Mouse (Mus musculus): Measurements from ENCODE around the gene Usp45. TPM values are rescaled to one million over a fixed set of nuclear protein-coding genes. Genes with fewer than 3 reads are reported as not detected.

Usp45 gene
- polyA plus RNA-seq, 1 experiment from 2014 or later: 24.4 TPM

- ChIA-PET CTCF (no interaction called here), POLR2A (no interaction called here)
- DNase-seq (ENCODE audit: low read depth, low spot score) (no peak), ATAC-seq (no peak)
- in situ Hi-C loops (cut with MboI; ENCODE audit: low pct_unique_long_range_greater_than_20kb): no loop called here
- TF ChIP-seq CTCF (IDR thresholded peaks at IDR 0.05): no peak
- no peaks in the 10 kb centered on the region for H3K27me3 ChIP-seq
Measured at GRCm38 (mm10) chr4:21789836-21790235, 22.9 kb downstream of the Usp45 start.

DNA sequence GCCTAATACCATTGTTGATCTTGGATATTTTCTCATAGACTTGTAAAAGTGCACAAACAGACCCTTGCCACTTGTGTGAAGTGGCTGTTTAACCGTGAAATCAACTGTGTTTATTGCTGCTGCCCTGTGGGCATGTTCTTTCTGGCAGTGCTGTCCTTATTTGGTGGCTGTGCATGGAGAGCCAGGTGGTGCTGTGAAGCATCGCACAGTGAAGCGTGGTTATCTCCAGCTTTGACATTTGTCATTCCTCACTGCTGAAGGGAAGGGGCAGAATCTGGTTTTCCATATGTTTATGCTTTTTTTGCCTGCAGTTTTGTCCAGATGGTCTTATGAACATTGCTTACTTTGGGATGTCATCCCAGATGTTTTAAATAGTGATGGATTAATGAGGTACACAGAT is 26.7 kb downstream of the Usp45 start:
- ChIA-PET POLR2A (no interaction called here), CTCF (no interaction called here)
- TF ChIP-seq CTCF (IDR thresholded peaks at IDR 0.05): no peak
- ATAC-seq (no peak), DNase-seq (ENCODE audit: low read depth, low spot score) (no peak)
- in situ Hi-C loops (cut with MboI; ENCODE audit: low pct_unique_long_range_greater_than_20kb): no loop called here
- no peaks in the 10 kb centered on the region for H3K27me3 ChIP-seq

DNA sequence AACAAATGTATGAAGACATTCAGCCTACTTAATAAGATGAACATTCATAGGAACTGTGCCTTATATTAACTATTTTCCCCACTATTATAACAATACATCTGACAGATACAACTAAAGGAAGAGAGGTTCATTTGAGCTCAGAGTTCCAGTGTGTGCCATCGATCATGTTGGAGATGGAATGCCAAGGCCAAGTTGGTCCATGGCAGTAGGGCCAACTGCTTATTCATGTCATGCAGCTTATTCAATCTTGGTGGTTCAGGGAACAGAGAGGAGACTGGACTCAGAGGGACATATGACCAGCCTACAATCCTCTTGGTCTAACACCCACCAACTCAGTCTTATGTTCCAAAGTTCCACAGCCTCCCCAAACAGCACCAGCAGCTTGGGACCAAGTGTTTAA is 34.1 kb downstream of the Usp45 start:
- ChIA-PET POLR2A (no interaction called here), CTCF (interaction anchor here (1.2 kb wide), 1 partner anchor 14 kb away, joined by 3 read pairs; no protein-coding TSS in a partner anchor)
- no peak for DNase-seq (ENCODE audit: low read depth, low spot score)
- H3K27me3 ChIP-seq: no peaks in the 10 kb centered on the region
- in situ Hi-C loops (cut with MboI; ENCODE audit: low pct_unique_long_range_greater_than_20kb): loop anchor here (25.0 kb wide), 1 partner anchor 364 kb away; no protein-coding TSS in a partner anchor
- no peak for ATAC-seq
- no peak for TF ChIP-seq CTCF (IDR thresholded peaks at IDR 0.05)

DNA sequence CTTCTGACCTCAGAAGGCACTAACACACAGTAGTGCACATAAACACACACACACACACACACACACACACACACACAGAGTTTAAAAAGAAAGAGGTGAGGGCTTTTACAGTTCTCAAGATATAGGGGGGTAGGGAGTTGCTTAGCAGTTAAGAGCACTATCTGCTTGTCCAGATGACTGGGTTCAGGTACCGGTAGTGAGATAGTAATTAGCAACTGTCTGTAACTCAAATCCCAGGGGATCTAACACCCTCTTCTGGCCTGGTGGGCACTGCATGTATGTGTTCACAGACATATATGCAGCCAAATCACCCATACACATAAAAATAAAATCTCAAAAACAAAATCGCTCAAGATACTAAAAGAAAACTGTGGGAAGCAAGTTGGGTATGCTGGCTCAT is 34.7 kb downstream of the Usp45 start:
- ChIA-PET POLR2A (no interaction called here), CTCF (no interaction called here)
- ATAC-seq (no peak), DNase-seq (ENCODE audit: low read depth, low spot score) (no peak)
- no peaks in the 10 kb centered on the region for H3K27me3 ChIP-seq
- no peak for TF ChIP-seq CTCF (IDR thresholded peaks at IDR 0.05)
- in situ Hi-C loops (cut with MboI; ENCODE audit: low pct_unique_long_range_greater_than_20kb): loop anchor here (25.0 kb wide), 1 partner anchor 364 kb away; no protein-coding TSS in a partner anchor

DNA sequence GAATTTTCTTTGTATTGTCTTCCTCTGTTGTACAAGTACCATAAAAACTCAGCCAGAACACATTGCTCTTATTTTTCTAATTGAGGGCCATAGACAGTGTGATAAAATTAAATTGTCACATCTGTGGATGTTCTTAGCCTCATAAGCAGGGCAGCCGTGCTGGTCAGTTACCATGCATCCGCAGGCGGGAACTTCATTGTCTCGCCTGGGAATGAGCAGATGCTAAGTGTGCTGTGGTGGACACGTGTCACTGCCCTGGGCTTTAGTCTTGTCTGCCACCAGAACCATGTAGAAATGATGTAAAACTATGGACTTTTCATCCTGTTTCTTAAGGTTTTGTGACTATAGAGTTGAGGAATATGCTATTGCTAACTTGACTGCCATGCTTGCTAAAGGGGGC is 40.2 kb downstream of the Usp45 start:
- POLR2A ChIA-PET: no interaction called here

DNA sequence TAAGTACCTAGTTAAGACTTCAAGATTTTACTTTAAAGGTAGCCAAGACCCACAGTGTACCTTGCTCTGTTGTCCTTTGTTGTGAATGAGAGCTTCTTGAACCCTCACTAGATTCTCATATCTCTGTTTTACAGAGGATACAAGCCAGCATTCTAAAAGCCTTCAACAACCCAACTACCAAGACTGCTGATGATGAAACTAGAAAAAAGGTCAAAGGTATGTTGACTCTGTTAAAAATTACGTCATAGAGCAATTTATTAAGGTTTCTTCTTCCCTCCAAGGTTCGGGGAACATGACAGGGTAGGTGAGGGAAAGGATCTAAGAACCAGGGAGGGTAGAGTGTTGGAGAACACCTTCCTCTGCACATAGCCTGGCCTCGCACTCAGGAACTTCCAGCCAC is 43.7 kb downstream of the Usp45 start:
- in situ Hi-C loops (cut with MboI; ENCODE audit: low pct_unique_long_range_greater_than_20kb): loop anchor here (10.0 to 25.0 kb wide), 4 partner anchors 56 to 373 kb away; partner anchors contain the start of gene Ccnc
- ATAC-seq: no peak
- no peak for DNase-seq (ENCODE audit: low read depth, low spot score)
- ChIA-PET POLR2A (no interaction called here), CTCF (no interaction called here)
- H3K27me3 ChIP-seq: no peaks in the 10 kb centered on the region
- no peak for TF ChIP-seq CTCF (IDR thresholded peaks at IDR 0.05)

More for the DNA sequence above, 40.2 kb downstream of the Usp45 start:
- TF ChIP-seq CTCF (IDR thresholded peaks at IDR 0.05): no peak
- in situ Hi-C loops (cut with MboI; ENCODE audit: low pct_unique_long_range_greater_than_20kb): loop anchor here (25.0 kb wide), 1 partner anchor 370 kb away; no protein-coding TSS in a partner anchor
- DNase-seq (ENCODE audit: low read depth, low spot score) (no peak), ATAC-seq (no peak)
- CTCF ChIA-PET: no interaction called here
- H3K27me3 ChIP-seq: no peaks in the 10 kb centered on the region

DNA sequence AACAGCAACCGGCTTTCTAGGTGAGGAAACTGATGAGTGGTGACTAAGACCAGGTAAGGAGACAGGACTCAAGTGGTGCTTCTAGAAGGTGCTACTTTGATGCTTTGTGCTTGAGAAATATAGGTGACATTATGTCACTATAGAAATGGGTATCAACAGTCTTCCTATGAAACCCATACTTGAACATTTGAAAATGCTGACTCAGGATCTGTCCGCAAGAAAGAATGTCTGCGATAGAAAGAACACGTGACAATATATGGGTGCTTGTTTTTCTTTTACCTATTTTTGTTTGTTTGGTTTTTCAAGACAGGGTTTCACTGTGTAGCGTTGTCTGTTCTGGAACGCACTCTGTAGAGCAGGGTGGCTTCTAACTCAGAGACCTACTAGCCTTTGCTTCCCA is 45.7 kb downstream of the Usp45 start:
- no peak for TF ChIP-seq CTCF (IDR thresholded peaks at IDR 0.05)
- ChIA-PET CTCF (interaction anchor here (1.3 kb wide), 1 partner anchor 86 kb away, joined by 4 read pairs; the partner anchor contains the start of gene Ccnc), POLR2A (no interaction called here)
- ATAC-seq: no peak
- no peak for DNase-seq (ENCODE audit: low read depth, low spot score)
- no peaks in the 10 kb centered on the region for H3K27me3 ChIP-seq
- in situ Hi-C loops (cut with MboI; ENCODE audit: low pct_unique_long_range_greater_than_20kb): loop anchor here (10.0 to 25.0 kb wide), 4 partner anchors 58 to 375 kb away; partner anchors contain the start of gene Ccnc

- ChIA-PET POLR2A (interaction anchor here (0.8 kb wide), 1 partner anchor 13 kb away, joined by 3 read pairs; no protein-coding TSS in a partner anchor), CTCF (interaction anchor here (0.8 to 1.8 kb wide), 7 partner anchors 9 to 87 kb away, joined by 3 to 11 read pairs (median 4); partner anchors contain the start of gene Ccnc)
- no peaks in the 10 kb centered on the region for H3K27me3 ChIP-seq
- no peak for DNase-seq (ENCODE audit: low read depth, low spot score)
- in situ Hi-C loops (cut with MboI; ENCODE audit: low pct_unique_long_range_greater_than_20kb): loop anchor here (10.0 to 25.0 kb wide), 4 partner anchors 59 to 377 kb away; partner anchors contain the start of gene Ccnc
- no peak for ATAC-seq
- TF ChIP-seq CTCF (IDR thresholded peaks at IDR 0.05): peak; percentile 56
Measured at GRCm38 (mm10) chr4:21814029-21814428, 47.1 kb downstream of the Usp45 start.

DNA sequence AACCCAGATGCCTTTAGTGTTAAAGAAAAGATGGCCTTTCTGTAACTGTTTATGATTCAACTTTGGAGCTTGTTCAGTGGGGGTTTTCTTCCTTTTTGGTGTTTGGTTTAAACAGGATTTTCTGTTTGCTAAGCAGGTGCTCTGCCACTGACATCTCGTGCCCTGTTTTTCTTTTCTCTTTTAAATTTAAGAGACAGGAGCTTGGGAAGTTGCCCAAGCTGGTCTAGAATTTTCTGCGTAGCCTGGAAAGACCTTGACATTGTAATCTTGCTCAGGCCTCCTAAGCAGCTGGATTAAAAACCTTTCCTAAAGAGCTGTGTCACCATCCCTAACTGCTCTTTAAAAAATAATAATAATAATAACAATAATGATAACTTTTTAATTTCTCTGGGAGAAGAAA is 59.7 kb downstream of the Usp45 start:
- POLR2A ChIA-PET: interaction anchor here (1.1 kb wide), 1 partner anchor 20 kb away, joined by 3 read pairs; the partner anchor contains the start of gene Pnisr
- no peak for DNase-seq (ENCODE audit: low read depth, low spot score)
- in situ Hi-C loops (cut with MboI; ENCODE audit: low pct_unique_long_range_greater_than_20kb): no loop called here
- CTCF ChIA-PET: interaction anchor here (3.0 kb wide), 1 partner anchor 13 kb away, joined by 11 read pairs; no protein-coding TSS in a partner anchor
- no peak for ATAC-seq
- no peak for TF ChIP-seq CTCF (IDR thresholded peaks at IDR 0.05)
- H3K27me3 ChIP-seq: no peaks in the 10 kb centered on the region

DNA sequence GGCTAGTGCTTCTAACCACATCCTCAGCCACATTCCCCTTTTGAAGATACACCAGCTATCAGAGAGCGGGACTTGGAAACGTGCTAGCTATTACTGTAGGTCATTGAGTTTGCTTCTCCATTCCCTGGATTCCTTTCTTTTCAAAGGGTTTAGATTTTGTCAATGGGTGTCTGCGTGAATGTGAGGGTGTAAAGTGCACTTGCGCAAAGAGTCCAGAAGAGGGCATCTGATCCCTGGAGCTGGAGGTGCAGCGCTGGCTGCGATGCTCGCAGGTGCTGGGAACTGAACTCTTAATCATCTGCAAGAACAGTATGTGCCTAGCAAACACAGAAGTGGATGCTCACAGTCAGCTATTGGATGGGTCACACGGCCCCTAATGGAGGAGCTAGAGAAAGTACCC is 65.9 kb downstream of the Usp45 start:
- TF ChIP-seq CTCF (IDR thresholded peaks at IDR 0.05): no peak
- H3K27me3 ChIP-seq: no peaks in the 10 kb centered on the region
- in situ Hi-C loops (cut with MboI; ENCODE audit: low pct_unique_long_range_greater_than_20kb): no loop called here
- no peak for DNase-seq (ENCODE audit: low read depth, low spot score)
- POLR2A ChIA-PET: no interaction called here
- no peak for ATAC-seq
- CTCF ChIA-PET: interaction anchor here (1.4 kb wide), 1 partner anchor 9 kb away, joined by 4 read pairs; no protein-coding TSS in a partner anchor

DNA sequence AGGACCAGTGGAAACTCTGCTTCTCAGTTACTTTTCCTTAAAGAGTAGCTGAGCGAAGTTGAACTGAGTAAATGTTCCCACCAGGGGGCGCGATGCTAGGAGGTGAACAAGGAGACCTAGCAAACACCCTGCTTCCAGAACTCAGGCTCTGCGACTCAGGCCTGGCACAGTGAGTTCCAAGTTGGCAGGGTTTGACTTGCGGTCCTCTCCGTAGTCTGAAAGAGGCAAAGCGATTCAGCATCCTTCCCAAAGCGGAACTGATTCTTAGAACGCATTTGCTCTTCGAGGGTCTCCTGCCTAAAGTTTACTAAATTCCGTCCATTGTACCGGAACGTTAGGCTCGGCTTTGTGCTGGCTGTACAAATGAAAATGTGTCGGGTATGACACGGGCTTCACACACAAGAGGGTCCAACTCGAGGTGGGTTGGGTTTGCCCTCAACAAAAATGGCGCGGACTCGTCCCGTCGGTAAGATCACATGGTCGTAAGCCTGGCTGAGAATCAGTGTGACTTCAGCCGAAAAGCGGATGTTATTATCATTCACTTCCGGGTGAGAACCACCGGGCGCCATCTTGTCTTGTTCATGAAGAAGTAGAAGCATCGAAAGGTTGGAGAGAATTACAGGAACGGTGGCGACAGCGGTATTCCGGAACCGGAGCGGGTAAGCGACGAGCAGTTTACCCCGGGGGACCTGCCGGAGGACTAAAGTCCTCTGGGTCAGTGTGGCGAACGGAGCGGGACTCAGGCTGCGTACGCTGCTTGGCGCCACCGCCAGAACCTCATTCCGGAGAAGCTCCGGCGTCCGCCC is 80.7 kb downstream of the Usp45 start, which contains the start of gene Pnisr:
Pnisr (plus strand) TSS at position 103 of the 806 bp plus-strand sequence.
- CTCF ChIA-PET: no interaction called here
- in situ Hi-C loops (cut with MboI; ENCODE audit: low pct_unique_long_range_greater_than_20kb): loop anchor here (5.0 kb wide), 1 partner anchor 100 kb away; no protein-coding TSS in a partner anchor
- peak; percentile 74 for TF ChIP-seq CTCF (IDR thresholded peaks at IDR 0.05)
- POLR2A ChIA-PET: interaction anchor here (1.1 kb wide), 1 partner anchor 21 kb away, joined by 3 read pairs; no protein-coding TSS in a partner anchor
- ATAC-seq: peak; percentile 96
- peak; percentile 94 for DNase-seq (ENCODE audit: low read depth, low spot score)
- no peaks in the 10 kb centered on the region for H3K27me3 ChIP-seq
